Mouse (Mus musculus): ENCODE data around the gene Ntrk1.

DNA sequence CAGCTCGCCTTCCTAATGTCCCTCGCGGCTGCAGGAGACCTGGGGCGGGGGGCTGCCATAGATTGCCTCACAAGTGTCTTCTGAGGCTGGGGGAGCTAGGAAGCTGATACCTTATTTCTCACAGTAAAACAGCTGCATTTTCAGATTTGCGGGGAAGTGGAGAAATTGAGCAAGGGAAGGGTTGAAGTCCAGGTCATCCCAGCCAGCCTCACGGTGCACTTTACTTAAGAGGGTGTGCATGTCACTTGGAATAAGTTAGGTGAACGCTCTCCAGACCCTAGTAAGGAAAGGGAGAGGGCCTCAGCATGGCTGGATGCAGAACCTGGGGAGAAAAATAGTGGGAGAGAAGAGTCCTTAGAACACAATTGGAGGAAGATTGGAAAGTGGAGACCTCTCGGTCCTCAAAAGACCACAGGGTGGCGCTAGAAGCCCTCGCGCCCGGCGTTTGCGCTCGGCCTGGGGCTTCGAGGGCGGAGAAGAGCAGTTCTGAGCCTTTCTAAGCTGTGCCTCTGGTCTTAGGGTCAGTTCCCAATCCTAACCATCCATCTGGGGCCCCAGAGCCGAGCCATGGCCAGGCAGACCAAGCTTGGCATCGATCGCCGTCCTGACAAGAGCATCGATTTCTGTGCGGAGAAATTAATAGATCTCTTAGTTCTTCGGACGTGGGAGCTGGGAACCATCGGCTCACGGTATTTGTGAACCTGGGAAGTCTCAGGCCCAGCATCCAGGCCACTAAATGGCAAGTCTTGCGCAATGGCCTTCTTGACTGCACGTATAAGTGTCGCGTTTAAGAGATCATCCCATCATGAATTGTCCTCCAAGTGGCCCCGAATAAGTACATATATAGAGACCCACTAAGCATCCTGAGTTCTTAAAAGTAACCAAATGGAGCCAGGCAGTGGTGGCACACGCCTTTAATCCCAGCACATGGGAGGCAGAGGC, 645 bp upstream of the Ntrk1 start:
- TF ChIP-seq UBTF (IDR thresholded peaks at IDR 0.05; ENCODE audit: borderline replicate concordance, insufficient read depth, low read depth, low read length) = no peak
- peak; percentile 68 to 90 (median 90) for TF ChIP-seq CTCF (IDR thresholded peaks at IDR 0.05 in 2 of 3, conservative IDR thresholded peaks at IDR 0.05 in 1 of 3; ENCODE audit: control insufficient read depth in 1 of 3, insufficient read depth in 1 of 3, low read depth in 2 of 3, low read length in 3 of 3, poor library complexity in 1 of 3, severe bottlenecking in 1 of 3)
